Mouse (Mus musculus): ENCODE data around the gene Cldnd1.

Gene Cldnd1

GRCm38 (mm10) chr16:58727477-58728131 lies at the start of gene Cldnd1:
Gene Cldnd1 (plus strand): TSS chr16:58727910.
- DNase-seq (ENCODE audit: low read depth, low spot score): peak; percentile 96

GRCm38 (mm10) chr16:58678660-58679059 lies 49.0 kb upstream of the Cldnd1 start:
- peak; percentile 46 for DNase-seq (ENCODE audit: low read depth, low spot score)

- DNase-seq (ENCODE audit: low read depth, low spot score): no peak
These were observed 45.7 kb upstream of the Cldnd1 start for GRCm38 (mm10) chr16:58682046-58682445.

- DNase-seq (ENCODE audit: low read depth, low spot score): no peak
These were observed 44.8 kb upstream of the Cldnd1 start for GRCm38 (mm10) chr16:58682870-58683269.

- no peak for DNase-seq (ENCODE audit: low read depth, low spot score)
These were observed 43.8 kb upstream of the Cldnd1 start for GRCm38 (mm10) chr16:58683911-58684310.

DNA sequence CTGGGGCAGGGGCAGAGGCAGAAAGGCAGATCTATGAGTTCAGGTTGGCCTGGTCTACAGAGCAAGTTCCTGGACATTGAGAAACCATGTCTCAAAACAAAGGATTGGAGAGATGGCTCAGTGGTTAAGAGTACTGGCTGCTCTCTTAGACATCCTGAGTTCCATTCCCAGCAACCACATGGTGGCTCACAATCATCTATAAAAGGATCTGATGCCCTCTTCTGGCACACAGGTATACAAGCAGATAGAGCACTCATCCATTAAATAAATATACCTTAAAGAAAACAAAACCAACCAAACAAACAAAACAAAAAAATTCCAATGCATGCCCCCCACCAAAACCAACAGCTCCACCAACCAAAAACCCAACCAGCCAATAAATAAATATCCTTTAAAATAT lies 43.2 kb upstream of the Cldnd1 start:
- peak; percentile 44 for DNase-seq (ENCODE audit: low read depth, low spot score)

- peak; percentile 57 for DNase-seq (ENCODE audit: low read depth, low spot score)
These were observed 41.9 kb upstream of the Cldnd1 start for GRCm38 (mm10) chr16:58685548-58686537.

- DNase-seq (ENCODE audit: low read depth, low spot score): no peak
These were observed 39.2 kb upstream of the Cldnd1 start for GRCm38 (mm10) chr16:58688534-58688933.

- no peak for DNase-seq (ENCODE audit: low read depth, low spot score)
These were observed 38.0 kb upstream of the Cldnd1 start for GRCm38 (mm10) chr16:58689555-58690169.

GRCm38 (mm10) chr16:58690322-58690732 lies 37.4 kb upstream of the Cldnd1 start:
- peak; percentile 53 for DNase-seq (ENCODE audit: low read depth, low spot score)

DNA sequence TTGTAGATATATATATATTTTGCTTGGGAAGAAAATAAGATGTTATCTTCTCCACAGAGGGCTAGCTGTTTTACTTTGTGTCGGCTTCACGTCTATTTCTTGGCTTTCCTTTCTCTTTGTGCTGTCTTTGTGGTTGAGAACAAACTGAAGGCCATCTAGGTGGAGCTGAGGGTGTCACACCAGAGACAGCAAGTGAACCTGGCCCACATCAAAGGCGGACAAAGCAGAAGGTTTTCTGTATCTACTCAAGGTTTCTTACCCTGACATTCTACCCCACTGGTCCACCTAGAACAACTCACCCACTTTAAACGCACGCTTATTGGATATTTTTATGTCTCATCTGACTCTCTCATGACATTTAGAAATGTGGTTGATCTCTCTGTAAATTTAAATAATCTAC lies 33.6 kb upstream of the Cldnd1 start:
- peak; percentile 49 for DNase-seq (ENCODE audit: low read depth, low spot score)

- peak; percentile 58 for DNase-seq (ENCODE audit: low read depth, low spot score)
These were observed 30.9 kb upstream of the Cldnd1 start for GRCm38 (mm10) chr16:58696796-58697195.

GRCm38 (mm10) chr16:58697261-58697660 lies 30.4 kb upstream of the Cldnd1 start:
- DNase-seq (ENCODE audit: low read depth, low spot score): no peak

DNA sequence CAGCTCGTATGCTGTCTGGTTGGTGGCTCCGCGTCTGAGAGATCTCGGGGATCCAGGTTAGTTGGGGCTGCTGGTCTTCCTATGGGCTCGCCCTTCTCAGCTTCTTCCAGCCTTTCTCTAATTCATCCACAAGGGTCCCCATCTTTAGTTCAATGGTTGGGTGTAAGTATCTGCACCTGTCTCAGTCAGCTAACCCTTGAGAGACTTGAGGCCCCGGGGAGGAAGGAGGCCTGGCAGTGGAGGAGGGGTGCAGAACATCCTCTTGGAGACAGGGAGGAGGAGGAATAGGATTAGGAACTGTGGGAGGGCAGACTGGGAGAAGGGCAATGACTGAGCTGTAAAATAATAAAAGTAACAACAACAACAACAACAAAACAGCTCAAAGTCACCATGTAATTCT lies 27.5 kb upstream of the Cldnd1 start:
- no peak for DNase-seq (ENCODE audit: low read depth, low spot score)

GRCm38 (mm10) chr16:58700816-58701424 lies 26.8 kb upstream of the Cldnd1 start:
- no peak for DNase-seq (ENCODE audit: low read depth, low spot score)

DNA sequence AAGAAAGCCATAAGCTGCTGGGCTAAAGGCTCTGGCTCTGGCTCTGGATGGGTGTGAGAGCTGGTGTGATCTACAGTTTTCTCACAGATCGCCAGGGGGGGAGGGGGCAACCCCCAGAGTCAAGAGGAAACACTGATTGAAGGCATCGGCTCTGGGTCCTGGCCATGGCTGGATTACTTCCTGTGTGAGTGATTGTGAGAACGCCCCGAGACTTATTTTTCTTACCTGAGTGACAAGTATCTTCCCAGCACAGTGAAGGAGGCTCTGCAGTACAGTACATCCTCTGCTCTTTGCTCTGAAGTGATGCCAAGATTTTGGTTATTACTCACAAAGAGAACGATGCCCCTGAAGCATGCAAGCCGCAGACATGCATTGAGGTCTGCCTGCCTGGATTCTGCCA lies 25.9 kb upstream of the Cldnd1 start:
- peak; percentile 74 for DNase-seq (ENCODE audit: low read depth, low spot score)

DNA sequence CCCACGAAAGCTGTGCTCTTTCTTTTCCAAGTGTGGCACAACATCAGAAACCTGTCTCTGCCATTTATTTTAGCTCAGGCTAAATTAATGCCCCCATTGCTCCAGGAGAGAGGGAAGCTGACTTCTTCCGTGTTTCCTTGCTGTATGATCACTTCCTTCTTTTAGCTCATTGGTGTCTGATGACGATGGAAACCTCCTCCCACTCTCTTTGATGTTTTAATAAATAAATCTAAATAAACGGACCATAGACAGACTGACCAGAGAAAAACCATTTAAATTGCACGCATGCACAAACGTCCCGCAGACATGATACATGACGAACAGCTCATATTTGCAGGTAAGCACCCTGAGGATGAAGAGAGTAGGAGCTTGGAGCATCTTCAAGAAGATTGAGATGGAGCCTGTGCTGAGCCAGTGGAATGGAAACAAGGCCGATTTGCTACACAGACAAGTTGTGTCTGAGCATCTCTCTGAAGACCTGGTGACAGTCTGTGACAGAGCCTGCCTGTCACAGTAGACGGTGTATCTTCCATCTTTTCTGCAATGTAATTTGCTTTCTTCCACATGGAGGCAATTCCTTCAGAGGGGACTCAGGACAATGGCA lies 25.3 kb upstream of the Cldnd1 start:
- peak; percentile 37 for DNase-seq (ENCODE audit: low read depth, low spot score)

GRCm38 (mm10) chr16:58703382-58704124 lies 24.2 kb upstream of the Cldnd1 start:
- DNase-seq (ENCODE audit: low read depth, low spot score): peak; percentile 55

- DNase-seq (ENCODE audit: low read depth, low spot score): no peak
These were observed 22.7 kb upstream of the Cldnd1 start for GRCm38 (mm10) chr16:58704999-58705398.

DNA sequence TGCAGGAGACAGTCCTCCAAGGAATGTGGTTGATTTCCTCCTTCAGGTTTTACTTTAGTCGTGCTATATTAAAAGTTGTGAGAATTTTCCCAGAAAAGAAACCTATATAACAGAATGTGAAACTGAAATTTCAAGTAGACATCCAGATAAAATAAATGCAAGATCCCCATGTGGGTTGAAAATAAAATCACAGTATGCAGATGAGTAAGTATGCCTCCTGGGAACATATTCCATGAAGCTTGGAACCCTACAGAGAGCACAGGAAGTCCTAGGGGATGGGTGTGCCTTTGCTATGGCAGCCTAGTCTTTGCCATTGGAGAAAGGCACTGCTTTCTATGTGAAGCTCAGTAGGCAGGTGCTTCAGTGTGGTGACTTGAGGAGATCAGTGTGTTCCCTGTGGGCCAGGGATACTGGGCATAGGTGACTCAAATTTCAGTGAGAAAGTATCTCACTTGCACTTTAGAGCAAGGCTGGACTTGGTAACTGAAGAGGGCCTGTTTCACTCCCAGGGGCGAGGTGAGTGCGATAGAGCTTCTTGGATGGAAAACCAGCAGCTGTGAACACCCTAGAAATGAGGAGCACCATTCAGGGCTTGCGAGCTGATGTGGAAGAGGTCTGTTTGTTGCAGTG lies 20.3 kb upstream of the Cldnd1 start:
- no peak for DNase-seq (ENCODE audit: low read depth, low spot score)
